ENCODE assay signal across 19 mouse cellular contexts in genomic region chr9:92890063-92890462, GRCm38 (mm10).
DNase-seq lines count a peak whose midpoint lies in the region; ATAC-seq and TF ChIP-seq lines count a peak whose summit lies in the region.
"Had no signal": no experiment of that assay in that cellular context is flagged by ENCODE, and none has a peak within 500 bp of the region (broad histone marks: within the 10 kb centered on the region; RNA-seq: fewer than 3 reads in every experiment).

No protein-coding gene starts in this region.

- no peak overlapping the region for H3K4me2 ChIP-seq in hindbrain, embryonic 14.5 days (replicated peaks)
- H3K4me2 ChIP-seq in midbrain, postnatal 0 days (ENCODE audit: low read depth, low read length, poor library complexity, severe bottlenecking): no peak overlapping the region
- H3K4me2 ChIP-seq: embryonic facial prominence, embryonic 15.5 days; heart, embryonic 13.5 days; hindbrain, embryonic 15.5 days had no signal

- H3K9ac ChIP-seq in hindbrain, embryonic 14.5 days: no peak overlapping the region
- H3K9ac ChIP-seq in midbrain, postnatal 0 days (replicated peaks; ENCODE audit: low read length, poor library complexity, severe bottlenecking): no peak overlapping the region
- H3K9ac ChIP-seq: embryonic facial prominence, embryonic 15.5 days; heart, embryonic 13.5 days; hindbrain, embryonic 15.5 days had no signal

- H3K9me3 ChIP-seq in hindbrain, embryonic 14.5 days (ENCODE audit: control insufficient read depth, low read length): no peaks in the 10 kb centered on the region
- H3K9me3 ChIP-seq in hindbrain, embryonic 10.5 days: no peaks in the 10 kb centered on the region
- no peaks in the 10 kb centered on the region for H3K9me3 ChIP-seq in midbrain, postnatal 0 days (ENCODE audit: low read length)
- no peaks in the 10 kb centered on the region for H3K9me3 ChIP-seq in midbrain, embryonic 10.5 days (replicated peaks)
- H3K9me3 ChIP-seq: embryonic facial prominence, embryonic 15.5 days; heart, embryonic 13.5 days; hindbrain, embryonic 15.5 days had no signal

- no peaks in the 10 kb centered on the region for H3K27me3 ChIP-seq in hindbrain, embryonic 14.5 days (ENCODE audit: control insufficient read depth, insufficient read depth, low read length)
- H3K27me3 ChIP-seq in hindbrain, embryonic 10.5 days (ENCODE audit: insufficient read depth, poor library complexity, severe bottlenecking): no peaks in the 10 kb centered on the region
- no peaks in the 10 kb centered on the region for H3K27me3 ChIP-seq in midbrain, postnatal 0 days (ENCODE audit: insufficient read depth, low read length)
- H3K27me3 ChIP-seq in midbrain, embryonic 10.5 days (ENCODE audit: low read depth, poor library complexity, severe bottlenecking): no peaks in the 10 kb centered on the region
- H3K27me3 ChIP-seq: embryonic facial prominence, embryonic 15.5 days; heart, embryonic 13.5 days; hindbrain, embryonic 15.5 days had no signal

- no peak overlapping the region for H3K27ac ChIP-seq in hindbrain, embryonic 14.5 days
- no peak overlapping the region for H3K27ac ChIP-seq in hindbrain, embryonic 10.5 days
- H3K27ac ChIP-seq in layer of hippocampus, adult 2 months: no peak overlapping the region
- H3K27ac ChIP-seq in midbrain, postnatal 0 days (ENCODE audit: low read depth, low read length): no peak overlapping the region
- H3K27ac ChIP-seq in midbrain, embryonic 10.5 days (replicated peaks): no peak overlapping the region
- H3K27ac ChIP-seq: embryonic facial prominence, embryonic 15.5 days; gastrocnemius, adult 2 months; heart, embryonic 13.5 days; hindbrain, embryonic 15.5 days had no signal

- DNase-seq in hindbrain, embryonic 14.5 days (ENCODE audit: low spot score): peak; percentile 44
- DNase-seq in hindbrain, embryonic 10.5 days (ENCODE audit: low spot score): no peak
- no peak for DNase-seq in layer of hippocampus, adult 2 months (ENCODE audit: low spot score in 2 of 2)
- DNase-seq in layer of hippocampus, adult 9-11 months: no peak
- peak; percentile 56 for DNase-seq in midbrain, postnatal 0 days (ENCODE audit: low spot score)
- DNase-seq in midbrain, embryonic 10.5 days (ENCODE audit: low spot score): no peak
- DNase-seq in cerebellum, postnatal 25 days: no peak
- DNase-seq: adrenal gland, adult 2 months; adrenal gland, postnatal 25 days; cerebellum, adult 2 months; embryo, embryonic 11 days; gastrocnemius, adult 2 months; gastrocnemius, postnatal 25 days; heart, postnatal 4 days had no signal

- peak; percentile 76 for TF ChIP-seq CTCF in layer of hippocampus, adult 2 months (conservative IDR thresholded peaks at IDR 0.05)
- peak; percentile 60 for TF ChIP-seq CTCF in midbrain, postnatal 0 days (IDR thresholded peaks at IDR 0.05)

- H3K4me3 ChIP-seq in hindbrain, embryonic 14.5 days (replicated peaks; ENCODE audit: low read length): no peak overlapping the region
- H3K4me3 ChIP-seq in hindbrain, embryonic 10.5 days: no peak overlapping the region
- no peak overlapping the region for H3K4me3 ChIP-seq in layer of hippocampus, adult 2 months
- H3K4me3 ChIP-seq in midbrain, postnatal 0 days (ENCODE audit: low read depth, low read length): no peak overlapping the region
- no peak overlapping the region for H3K4me3 ChIP-seq in midbrain, embryonic 10.5 days
- H3K4me3 ChIP-seq: embryonic facial prominence, embryonic 15.5 days; erythroblast, embryonic 14.5 days; gastrocnemius, adult 2 months; heart, embryonic 13.5 days; hindbrain, embryonic 15.5 days had no signal

- ATAC-seq in hindbrain, embryonic 14.5 days (ENCODE audit: low FRiP score): no peak
- no peak for ATAC-seq in midbrain, postnatal 0 days (ENCODE audit: low FRiP score)
- ATAC-seq: inflammation-experienced regulatory T-cells, adult 6 months had no signal

- no peaks in the 10 kb centered on the region for H3K4me1 ChIP-seq in hindbrain, embryonic 14.5 days (replicated peaks; ENCODE audit: control insufficient read depth, insufficient read depth, low read length)
- H3K4me1 ChIP-seq in hindbrain, embryonic 10.5 days (replicated peaks): no peaks in the 10 kb centered on the region
- H3K4me1 ChIP-seq in midbrain, postnatal 0 days (ENCODE audit: insufficient read depth, low read length): no peaks in the 10 kb centered on the region
- H3K4me1 ChIP-seq in midbrain, embryonic 10.5 days: no peaks in the 10 kb centered on the region
- H3K4me1 ChIP-seq: embryonic facial prominence, embryonic 15.5 days; heart, embryonic 13.5 days; hindbrain, embryonic 15.5 days had no signal

- H3K36me3 ChIP-seq in hindbrain, embryonic 14.5 days (replicated peaks; ENCODE audit: control insufficient read depth, insufficient read depth): no peaks in the 10 kb centered on the region
- no peaks in the 10 kb centered on the region for H3K36me3 ChIP-seq in hindbrain, embryonic 10.5 days
- H3K36me3 ChIP-seq in midbrain, postnatal 0 days (ENCODE audit: insufficient read depth, low read length): no peaks in the 10 kb centered on the region
- H3K36me3 ChIP-seq in midbrain, embryonic 10.5 days: no peaks in the 10 kb centered on the region
- H3K36me3 ChIP-seq: embryonic facial prominence, embryonic 15.5 days; heart, embryonic 13.5 days; hindbrain, embryonic 15.5 days had no signal

Comparison
In these comparisons a context has a peak if more than half of its experiments do, and no peak if none do; other contexts are left out.
1. DNase-seq: peak in hindbrain, embryonic 14.5 days (single experiment) and midbrain, postnatal 0 days (single experiment); none in hindbrain, embryonic 10.5 days (single experiment), layer of hippocampus, adult 2 months (0 of 2), layer of hippocampus, adult 9-11 months (single experiment), midbrain, embryonic 10.5 days (single experiment) and cerebellum, postnatal 25 days (0 of 2).